Mouse (Mus musculus): ENCODE data around the gene Serpina3a.

DNA sequence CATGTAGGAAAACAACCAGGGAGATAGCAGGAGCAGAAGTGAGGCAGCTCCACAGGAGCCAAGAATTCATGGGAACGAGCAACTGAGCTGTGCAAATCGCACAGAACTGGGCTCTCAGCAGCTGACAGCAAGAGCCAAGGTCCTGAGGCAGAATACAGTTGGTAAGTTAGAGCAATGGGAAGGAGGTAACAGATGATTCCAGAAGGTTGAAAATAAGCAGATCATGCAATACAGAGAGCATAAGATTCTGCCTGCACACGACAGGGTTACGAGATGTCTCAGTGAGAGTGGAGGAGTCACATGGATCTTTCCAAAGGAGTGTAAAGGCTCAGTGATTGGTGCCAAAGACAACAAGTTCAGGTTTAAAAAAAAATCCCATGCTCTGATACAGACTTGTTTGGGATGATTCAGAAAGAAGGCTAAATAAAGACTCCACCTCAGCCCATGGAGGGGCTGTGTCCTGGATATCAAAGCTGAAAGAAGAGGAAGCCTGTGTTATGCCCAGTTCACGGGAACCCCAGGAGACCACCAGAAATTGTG lies 12.6 kb downstream of the Serpina3a start:
- TF ChIP-seq CTCF (IDR thresholded peaks at IDR 0.05) (no peak), POLR2A (IDR thresholded peaks at IDR 0.05; ENCODE audit: insufficient read depth, low read depth, low read length) (no peak)

Data from heart, adult 2 months (tissue).